Mouse (Mus musculus) kidney, postnatal 10 days (tissue): ENCODE measurements around the gene Tha1.

ENCODE experiments used
- DNase-seq: peaks from one replicate; pipeline ENCODE4 v3.0.0; 2021; ENCODE audit warnings: mixed read lengths

The Tha1 gene

GRCm38 (mm10) chr11:117880336-117880976, 7.2 kb upstream of the Tha1 start:
- DNase-seq = no peak

- DNase-seq = no peak
Measured at GRCm38 (mm10) chr11:117879676-117880075, 6.4 kb upstream of the Tha1 start.

- DNase-seq = no peak
Measured at GRCm38 (mm10) chr11:117878892-117879291, 5.6 kb upstream of the Tha1 start.

- peak; percentile 76 for DNase-seq
Measured at GRCm38 (mm10) chr11:117877917-117878745, 4.8 kb upstream of the Tha1 start.

DNA sequence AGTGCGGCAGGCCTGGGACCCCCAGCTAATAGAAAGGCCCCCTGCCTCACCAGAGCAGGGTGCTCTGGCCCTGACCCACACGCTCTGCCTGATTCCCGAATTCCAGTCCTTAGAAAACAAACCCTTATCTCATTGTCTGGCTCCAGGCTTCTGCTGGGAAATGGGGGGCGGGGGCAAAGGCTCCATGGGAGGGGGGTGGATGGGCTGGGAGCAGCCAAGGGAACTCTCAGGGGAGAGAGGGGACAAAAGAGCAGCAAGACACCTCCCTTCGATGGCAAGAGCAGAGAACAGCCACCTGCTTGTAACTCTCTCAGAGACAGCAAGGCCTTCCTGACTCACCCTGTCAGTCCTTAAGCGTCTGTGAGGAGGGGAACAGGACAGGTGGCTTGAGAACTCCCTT, 2.4 kb upstream of the Tha1 start:
- DNase-seq = no peak

DNA sequence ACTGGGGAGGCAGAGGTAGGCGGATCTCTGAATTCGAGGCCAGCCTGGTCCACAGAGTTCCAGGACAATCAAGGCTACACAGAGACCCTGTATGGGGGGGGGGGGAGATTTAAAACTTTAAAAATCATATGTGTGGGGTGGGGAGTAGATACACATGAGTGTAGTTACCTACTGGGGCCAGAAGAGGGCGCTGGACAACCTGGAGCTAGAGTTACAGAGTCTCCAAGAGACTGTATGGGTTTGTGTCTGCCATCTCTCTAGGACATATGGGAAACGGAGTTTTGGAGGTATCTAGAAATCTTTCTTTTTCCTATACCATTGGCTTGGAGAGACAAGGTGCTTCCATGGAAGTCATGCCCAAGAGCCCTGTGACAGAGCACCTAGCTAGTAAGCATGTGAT, 1.1 kb upstream of the Tha1 start:
- DNase-seq = no peak

DNA sequence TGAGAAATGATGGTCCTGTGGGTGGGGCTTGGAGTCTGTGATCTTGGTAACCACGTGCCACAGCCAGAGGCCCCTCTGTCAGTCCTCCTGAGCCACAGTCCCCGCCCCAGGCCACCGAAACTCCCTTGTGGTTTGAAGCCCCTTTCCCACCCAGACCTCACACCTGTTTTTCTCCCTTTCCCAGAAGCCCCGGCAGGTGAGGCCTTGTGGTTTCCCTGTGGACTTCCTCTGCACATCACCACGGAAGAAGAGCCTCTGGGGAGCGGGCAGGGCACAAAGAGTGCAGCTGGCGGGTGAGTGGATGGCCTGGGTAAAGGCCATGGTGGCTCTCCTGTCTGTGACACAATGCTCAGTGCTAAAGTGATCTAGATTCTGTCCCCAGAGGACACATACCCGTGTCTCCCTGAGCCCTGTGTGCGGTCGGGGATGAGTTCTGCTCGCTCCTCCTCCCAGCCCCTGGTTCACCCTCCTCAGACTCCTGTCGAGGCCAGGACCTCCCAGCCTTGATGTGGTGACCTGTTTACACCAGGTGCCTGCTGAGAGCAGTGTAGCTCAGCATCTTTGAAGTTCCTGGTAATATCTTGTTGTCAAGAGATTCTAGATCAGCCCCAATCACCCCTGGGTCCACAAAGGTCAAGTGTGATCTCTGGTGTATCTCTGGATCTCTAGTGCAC, 1.2 kb downstream of the Tha1 start:
- DNase-seq = no peak

DNA sequence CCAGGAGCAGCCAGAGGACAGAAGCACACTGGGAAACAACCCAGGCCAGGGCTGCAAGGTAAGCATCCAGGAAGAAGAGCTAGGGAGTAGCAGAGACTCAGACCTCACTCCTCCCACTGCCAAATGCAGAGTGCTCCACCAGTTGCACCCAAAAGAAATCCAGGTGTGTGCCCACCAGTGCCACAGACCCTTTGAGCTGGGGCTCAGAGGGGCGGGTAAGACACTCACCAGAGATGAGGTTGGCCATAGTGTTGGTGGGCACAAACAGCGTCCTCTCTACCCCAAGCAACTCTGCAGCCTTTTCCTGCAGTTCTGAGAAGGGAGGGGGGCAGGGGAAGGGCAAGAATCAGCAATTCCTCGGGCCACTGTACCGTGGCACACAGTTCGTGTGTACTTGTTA, 1.9 kb downstream of the Tha1 start:
- no peak for DNase-seq

DNA sequence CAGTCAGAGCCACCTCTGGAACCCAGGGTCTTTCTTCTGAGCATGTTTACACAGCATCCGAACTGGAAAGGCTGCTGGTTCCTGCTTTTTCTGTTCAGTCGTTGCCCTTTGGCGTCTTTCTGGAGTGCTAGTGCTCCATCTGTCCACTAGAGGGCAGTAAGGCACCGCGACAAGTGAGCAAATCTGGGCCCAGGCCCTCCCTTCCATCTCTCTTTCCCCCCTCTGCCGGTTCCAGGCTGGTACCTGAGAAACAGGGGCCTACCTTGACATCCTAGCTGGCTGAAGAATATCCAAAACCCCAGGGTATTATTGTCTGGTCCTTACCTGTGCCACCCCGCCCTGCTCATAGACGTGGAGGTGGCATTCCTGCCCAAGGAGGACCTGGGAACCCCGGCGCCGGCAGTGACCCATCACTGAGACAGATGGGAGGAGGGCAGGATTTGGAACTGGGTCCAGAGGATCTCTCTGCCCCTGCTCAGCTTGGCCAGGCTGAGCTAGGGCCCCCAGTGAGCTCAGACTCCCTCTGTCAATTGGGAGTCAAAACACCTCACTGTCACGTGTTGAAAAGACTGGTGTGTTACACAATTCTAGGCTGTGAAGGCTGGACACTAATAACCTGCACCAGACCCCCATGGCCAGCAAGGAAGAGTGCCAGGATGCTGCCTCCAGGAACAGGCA, 2.5 kb downstream of the Tha1 start:
- peak; percentile 83 for DNase-seq

DNA sequence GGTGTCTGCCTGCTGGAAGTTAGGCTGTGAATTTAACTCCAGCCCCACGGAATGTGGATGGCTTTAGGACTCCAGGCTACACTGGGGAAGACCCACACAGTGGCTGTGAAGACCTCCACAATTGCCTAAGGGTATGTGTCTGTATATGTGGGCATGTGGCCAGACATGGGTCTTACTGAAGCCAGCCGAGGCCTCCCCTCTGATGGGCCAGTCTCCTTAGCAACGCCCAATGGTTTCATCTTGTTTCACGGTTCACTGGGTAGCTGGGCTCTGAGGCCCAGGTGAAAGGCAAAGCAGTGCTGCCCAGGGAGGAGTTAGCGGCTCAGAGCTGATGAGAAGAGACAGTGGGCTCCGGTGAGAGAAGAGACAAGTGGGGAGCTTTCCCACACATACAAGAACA, 7.3 kb downstream of the Tha1 start:
- peak; percentile 59 for DNase-seq

GRCm38 (mm10) chr11:117864805-117865204, 8.5 kb downstream of the Tha1 start:
- DNase-seq = peak; percentile 51

GRCm38 (mm10) chr11:117863174-117863856, 10.0 kb downstream of the Tha1 start:
- DNase-seq = peak; percentile 65

- DNase-seq = no peak
Measured at GRCm38 (mm10) chr11:117860601-117861000, 12.7 kb downstream of the Tha1 start, which contains the start of gene Tmem235. TSS of gene Tmem235 (plus strand) at chr11:117860752.

- no peak for DNase-seq
Measured at GRCm38 (mm10) chr11:117858392-117858791, 14.9 kb downstream of the Tha1 start.

DNA sequence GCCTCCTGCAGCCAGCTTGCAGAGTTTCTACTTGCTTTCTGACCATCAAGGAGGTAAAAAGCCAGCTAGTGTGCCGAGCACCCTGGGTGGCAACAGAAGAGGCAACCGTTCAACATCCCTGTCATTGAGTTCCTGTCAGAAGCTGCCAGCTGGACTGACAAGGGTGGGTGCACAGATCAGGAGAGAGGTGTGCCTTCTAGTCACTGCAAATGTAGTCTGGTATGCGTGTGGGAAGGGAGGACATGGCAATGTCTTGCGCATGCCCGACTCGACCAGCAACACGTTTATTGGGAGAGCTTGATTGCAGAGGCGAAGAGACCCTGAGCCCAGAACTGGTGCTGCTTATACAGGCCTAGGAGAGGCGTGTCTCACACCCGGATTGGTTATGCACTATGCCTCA, 15.8 kb downstream of the Tha1 start:
- DNase-seq = no peak

GRCm38 (mm10) chr11:117855975-117856374, 17.3 kb downstream of the Tha1 start:
- no peak for DNase-seq

GRCm38 (mm10) chr11:117855360-117855759, 17.9 kb downstream of the Tha1 start:
- no peak for DNase-seq

DNA sequence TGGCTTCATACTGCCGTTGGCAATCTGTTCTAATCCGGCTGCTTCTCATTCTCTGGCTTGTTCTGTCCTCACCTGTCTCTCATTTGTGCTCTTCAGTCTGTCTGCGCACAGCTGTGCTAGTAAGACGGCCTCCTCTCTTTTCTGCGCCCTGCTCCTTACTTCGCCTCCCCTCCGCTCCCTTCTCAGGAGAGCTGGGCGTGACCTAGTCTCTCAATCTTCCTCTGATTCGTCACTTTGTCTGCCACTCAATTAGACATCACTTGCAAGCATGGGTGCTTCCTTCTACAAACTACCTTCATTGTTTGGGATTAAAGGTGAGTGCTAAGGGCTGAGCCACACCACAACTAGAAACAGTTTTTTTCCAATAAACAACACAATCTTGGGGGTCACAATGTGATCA, 19.0 kb downstream of the Tha1 start:
- DNase-seq = no peak

GRCm38 (mm10) chr11:117852875-117853274, 20.4 kb downstream of the Tha1 start:
- DNase-seq = no peak

DNA sequence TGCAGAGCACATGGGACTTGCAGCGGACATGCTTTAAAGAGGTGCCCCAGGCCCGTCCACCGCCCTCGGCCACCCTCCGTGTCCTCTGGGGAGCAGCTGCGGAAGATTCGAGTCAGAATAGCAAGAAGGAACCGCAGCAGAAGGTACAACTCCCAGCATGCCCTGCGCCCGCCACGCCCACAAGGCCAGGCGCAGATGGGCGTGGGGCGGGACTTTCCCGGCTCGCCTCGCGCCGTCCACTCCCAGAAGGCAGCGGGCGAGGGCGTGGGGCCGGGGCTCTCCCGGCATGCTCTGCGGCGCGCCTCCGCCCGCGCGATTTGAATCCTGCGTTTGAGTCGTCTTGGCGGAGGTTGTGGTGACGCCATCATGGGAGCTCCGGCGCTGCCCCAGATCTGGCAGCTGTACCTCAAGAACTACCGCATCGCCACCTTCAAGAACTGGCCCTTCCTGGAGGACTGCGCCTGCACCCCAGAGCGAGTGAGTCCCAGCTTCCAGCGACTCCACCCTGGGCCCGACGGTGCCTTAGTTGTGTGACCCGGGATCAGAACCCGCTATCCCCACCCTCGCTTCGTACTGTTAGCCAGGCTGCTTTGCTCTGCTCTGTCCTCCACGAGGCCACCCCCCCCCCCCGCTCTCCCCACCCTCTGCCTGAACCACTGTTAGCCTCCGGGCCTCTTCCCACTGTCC, 24.2 kb downstream of the Tha1 start, which contains the start of gene Birc5:
TSS of gene Birc5 (plus strand) at position 267 of the 687 bp plus-strand sequence.
- DNase-seq = peak; percentile 98

GRCm38 (mm10) chr11:117848271-117848984, 24.9 kb downstream of the Tha1 start:
- DNase-seq = peak; percentile 63
